Mouse (Mus musculus) adrenal gland, adult 2 months (tissue): ENCODE results near the gene Wfdc2. TPM values are rescaled to one million over a fixed set of nuclear protein-coding genes. Genes with fewer than 3 reads are reported as not detected.

Source experiments
- DNase-seq: peaks from one replicate; pipeline ENCODE4 v3.0.0; 2021
- long read RNA-seq: library from polyadenylated mRNA; stranded (forward); transcript quantifications from one replicate; pipeline ENCODE4 v2.0.0, GENCODE M21; 2021
- polyA plus RNA-seq: library from polyadenylated mRNA; depleted of rRNA; stranded (reverse); fragments of >200 nt; gene quantifications from 2 replicates; pipeline ENCODE4 v1.2.3, GENCODE M21; 2012; rRNA removed
- total RNA-seq, 2 experiments: library from RNA; stranded (reverse); gene quantifications; 2 replicates each; pipeline ENCODE4 v1.2.3; 2021

The Wfdc2 gene
- total RNA-seq (not detected), polyA plus RNA-seq (0.51 and 0.73 TPM in 2 replicates)
- long read RNA-seq, result 0 reads

DNA sequence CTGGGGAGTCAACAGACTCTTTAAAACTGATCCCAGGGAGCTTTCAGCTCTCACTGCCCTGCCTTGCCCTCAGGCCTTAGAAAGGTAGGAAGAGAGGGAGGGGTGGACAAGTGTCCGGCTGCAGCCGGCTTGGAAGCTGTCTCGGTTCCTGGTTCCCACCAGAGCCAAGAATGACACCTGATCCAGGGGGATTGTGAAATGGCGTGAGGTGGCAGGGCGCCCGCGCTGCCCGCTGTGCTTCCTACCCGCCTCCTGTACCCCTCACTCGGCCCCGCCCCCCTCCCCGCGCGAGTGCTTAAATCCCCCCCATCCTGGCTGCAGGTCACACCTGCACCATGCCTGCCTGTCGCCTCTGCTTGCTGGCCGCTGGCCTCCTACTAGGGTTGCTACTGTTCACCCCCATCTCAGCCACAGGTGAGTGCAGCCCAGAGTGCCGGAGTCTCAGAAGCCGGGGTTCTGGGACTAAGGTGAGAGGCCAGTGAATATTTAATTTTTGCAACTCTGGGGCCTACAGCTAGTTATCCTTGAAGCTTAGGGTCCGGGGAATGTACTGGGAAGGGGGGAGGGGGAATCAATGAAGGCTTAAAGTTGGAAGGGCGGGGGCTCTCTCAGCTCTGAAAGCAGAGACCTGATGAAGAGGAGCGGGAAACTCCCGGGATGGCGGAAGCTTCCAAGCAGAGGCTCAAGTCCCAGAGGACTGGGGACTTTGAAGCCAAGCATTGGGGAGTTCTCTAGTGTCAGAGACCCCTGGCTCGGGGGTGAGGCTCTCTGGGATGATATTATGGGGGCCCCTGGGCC lies at the start of gene Wfdc2:
Wfdc2 (plus strand) TSS at position 23 of the 798 bp plus-strand sequence.
- no peak for DNase-seq

DNA sequence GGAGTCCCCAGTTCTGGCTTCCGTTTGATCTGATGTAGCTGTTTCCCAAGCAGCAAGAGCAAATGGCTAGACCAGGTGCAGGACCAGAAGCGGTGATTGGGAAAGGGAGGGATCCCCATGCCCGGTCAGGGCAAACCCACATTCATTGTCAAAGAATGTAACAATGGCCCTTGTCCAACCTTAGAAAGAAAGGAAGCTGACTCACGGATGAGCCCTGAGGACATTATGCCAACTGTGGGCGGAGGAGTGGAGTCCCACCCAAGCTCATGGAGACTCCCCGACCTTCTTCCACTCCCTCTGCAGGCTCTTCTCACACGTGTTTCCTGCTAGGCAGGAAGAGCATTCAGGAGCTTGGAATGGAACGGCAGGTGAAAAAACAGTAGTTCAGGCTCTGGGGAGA lies 48.8 kb upstream of the Wfdc2 start:
- DNase-seq, result peak; percentile 81

DNA sequence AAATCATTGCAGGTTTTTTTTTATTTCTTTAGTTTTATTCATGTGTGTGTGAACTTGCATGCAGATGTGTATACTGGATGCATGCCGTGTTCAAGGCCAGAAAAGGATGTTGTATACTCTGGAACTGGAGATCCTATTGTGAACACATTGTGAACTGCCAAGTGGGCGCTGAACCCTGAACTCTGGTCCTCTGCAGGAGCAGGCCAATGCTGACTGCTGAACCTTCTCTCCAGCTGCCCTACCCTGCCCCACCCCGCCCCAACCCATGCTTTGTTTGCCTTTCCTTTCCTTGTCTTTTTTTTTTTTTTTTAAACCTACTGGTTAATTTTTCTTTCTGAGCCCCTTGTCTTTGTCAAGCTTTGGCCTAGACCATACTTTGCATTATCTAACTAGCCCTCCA lies 47.3 kb upstream of the Wfdc2 start:
- DNase-seq, result no peak

DNA sequence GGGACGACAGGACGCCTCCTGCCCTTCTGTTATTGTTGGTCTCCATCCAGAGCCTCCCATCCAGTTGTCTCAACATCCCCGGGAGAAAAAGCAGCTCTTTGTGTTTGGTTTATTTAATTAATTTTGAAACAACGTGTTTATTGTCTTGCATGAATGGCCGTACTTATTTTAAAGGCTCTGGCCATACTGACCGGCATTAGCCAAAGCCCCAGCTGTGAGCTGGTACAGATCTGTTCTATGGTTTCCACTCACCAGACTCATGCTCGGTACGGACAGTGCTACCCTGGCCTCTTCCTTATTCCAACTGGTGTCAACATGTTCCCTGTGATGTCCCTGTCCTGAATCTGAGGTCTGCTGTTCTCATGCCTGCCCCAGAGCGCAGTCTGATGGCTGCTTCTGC lies 46.3 kb upstream of the Wfdc2 start:
- no peak for DNase-seq

DNA sequence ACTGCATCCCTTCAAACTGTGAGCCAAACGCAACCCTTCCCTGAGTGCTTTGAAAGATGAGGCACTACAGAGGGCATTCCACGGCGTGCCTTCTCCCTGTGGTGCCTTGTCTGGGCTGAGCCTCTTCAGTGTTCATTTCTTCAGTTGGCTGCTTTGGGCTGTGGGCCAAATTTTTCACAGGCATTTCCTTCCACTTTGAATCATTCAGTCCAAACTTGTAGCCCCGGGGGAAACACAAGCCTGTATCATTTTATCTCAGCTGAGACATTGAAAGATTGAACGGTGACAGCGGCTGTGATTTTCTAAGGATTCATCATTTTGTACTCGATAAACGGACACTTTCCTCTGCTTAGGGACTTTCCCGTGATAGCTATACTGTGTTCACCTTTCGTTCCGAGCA lies 45.6 kb upstream of the Wfdc2 start:
- no peak for DNase-seq

DNA sequence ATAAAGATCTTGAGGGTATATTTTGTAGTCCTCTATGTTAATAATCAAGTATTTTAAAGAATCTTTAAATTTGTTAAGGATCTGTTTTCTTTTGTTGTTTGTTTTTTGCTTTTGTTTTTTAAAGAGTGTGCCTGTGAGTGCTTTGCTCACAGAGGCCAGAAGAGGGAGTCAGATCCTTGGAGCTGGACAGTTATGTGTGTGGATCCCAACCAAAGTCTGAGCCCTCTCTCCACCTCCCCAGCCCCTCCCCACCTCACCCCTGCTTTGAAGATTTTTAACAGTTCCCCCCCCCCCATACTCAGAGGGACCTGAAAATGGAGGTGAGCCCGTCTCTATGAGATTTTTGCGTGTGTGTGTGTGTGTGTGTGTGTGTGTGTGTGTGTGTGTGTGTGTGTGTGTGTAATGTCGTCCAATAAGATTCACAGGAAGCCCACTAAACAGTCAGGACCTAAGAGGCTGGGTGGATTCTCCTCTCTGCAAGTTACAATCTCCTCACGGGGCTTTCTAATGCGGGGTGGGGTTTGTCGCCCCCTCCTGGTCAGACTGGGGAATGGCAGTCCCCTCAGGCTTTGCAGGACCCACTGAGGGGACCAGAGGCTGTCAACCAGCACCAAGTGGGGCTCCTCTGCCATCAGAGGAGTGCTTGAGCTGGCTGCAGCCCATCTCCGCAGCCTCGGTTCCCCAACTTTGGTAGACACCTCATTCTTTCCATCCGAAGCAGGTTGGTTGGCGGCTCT lies 44.6 kb upstream of the Wfdc2 start:
- DNase-seq, result peak; percentile 69

DNA sequence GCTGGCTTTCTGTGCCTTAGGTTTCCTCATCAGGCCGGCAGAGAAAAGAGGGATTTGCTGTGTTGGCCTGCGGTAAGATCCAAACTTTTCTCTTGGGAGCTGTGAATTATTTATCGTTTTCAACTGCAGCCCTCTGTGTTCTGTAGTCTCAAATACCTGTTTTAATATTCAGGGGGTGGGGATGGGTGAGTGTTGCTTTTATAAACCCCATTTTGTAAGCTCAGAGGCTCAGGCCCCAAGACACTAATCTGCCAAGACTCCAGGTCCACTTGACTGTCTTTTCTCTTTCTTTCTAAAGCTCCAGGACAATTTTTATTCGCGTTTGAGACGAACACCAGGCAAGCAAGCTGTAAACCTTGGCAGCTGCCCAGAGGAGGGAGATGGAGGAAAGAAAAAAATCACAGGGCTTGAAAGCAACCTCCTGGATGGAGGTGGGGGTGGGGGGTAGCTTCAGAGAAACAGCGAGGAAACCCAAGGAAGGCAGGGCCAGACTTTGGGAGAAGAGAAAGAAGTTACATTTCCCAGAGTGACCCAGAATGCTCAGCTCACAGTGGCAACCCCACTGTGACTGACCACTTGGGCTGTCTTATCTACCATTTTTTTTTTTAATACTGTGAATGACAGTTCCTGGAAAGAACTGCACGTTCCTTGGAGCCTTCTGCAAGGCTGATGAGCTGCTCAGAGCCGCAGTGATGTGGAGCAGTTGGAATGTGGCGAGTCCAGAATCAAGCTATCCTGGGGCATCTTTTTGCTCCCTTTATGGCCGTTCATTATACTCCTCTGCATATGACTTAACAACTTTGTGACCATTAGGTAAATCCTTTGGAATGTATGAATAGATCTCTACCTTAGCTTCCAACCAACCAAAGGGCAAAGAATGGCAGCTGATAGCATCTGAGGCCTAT lies 43.7 kb upstream of the Wfdc2 start:
- no peak for DNase-seq

DNA sequence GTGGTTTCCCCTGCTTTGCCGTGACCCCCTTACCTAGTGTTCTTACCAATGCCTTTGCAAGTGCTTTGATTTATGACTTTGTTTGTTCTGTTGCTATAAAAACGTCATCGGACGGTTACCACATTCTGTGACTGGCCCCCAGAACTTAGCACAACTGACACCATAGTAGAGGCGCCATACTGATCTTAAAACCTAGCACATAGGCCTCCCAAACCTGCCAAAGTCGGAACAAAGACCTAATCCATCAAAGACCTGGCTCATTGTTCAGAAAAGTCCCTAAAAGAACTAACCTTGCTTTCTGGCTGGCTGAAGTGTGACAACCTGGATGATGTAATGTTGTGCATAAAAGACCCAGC lies 43.1 kb upstream of the Wfdc2 start:
- no peak for DNase-seq

DNA sequence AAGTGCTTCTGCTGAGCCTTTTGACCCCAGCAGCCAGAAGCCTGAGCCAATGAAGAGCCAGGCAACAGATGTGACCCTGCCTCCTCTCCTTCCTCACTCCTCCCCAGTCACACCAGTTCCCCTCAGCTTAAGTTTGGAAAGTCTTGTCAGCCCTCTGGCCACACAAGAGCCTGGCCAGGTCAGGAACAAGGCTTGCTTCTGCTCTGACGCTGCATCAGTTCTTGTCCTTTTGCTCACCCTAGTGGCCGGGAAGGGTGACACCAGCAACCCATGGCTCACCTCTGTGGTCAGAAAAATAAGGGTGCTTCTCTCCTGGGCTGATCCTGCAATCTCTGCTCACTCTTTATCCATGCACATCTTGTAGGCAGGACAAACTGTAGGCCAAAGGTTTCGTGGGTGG lies 41.4 kb upstream of the Wfdc2 start:
- peak; percentile 71 for DNase-seq

DNA sequence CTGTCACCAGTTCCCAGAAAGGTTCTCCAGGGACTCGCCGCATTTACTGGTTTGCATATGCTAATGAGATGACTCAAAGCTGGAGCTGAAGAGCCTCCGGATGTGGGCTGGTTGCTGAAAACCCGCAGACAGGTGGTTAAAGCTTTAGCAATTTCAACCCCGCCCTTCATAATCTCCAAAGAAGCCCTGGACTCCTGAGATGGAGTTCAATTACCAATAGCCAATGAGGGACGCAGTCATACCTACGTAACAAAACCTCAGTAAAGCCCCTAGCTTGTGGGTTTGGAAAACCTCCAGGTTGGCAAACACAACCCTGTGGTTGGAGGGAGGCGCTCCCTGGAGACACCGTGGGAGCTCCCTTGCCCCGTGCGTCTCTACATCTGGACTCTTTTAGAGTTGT lies 40.4 kb upstream of the Wfdc2 start:
- DNase-seq, result no peak

DNA sequence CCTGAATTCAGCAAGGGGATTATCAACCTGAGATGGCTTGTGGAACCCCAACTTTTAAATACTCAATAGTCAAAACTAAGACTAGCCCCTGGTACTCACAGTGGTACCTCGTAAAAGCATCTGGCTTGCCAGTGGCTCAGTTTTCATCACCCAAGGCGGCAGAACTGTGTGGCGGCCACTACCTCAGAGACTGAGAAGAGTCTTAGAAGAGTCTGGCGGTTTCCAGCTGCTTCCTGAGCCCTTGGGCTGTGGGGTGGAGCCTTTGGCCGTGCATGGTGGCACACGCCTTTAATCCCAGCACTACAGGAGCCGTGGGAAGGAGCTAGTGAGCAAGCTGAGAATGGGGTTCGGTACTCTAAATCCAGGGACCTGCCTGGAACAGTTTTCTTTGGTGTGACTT lies 39.9 kb upstream of the Wfdc2 start:
- DNase-seq, result no peak

DNA sequence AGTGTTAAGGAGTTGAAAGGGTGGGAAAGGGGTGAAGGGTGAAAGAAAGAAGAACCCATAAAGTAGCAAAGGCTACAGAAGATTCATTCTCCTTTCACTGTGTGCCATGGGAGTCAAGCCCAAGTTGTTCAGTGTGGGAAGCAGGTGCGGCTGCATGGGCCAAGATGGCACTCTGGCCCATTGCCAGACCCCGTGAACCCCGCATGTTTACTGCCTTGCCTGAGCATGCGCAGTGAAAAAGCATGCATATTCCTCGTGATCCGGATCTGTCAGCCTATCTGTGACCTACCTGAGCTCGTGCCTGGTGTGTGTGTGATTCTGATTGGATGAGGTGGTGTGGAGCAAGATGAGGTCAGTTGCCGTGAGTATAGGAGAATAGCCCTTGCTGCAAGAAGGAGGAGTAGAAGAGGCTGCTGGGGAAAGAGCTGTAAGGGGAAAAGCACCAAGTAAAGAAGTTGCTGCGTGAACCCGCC lies 38.9 kb upstream of the Wfdc2 start:
- DNase-seq, result no peak

DNA sequence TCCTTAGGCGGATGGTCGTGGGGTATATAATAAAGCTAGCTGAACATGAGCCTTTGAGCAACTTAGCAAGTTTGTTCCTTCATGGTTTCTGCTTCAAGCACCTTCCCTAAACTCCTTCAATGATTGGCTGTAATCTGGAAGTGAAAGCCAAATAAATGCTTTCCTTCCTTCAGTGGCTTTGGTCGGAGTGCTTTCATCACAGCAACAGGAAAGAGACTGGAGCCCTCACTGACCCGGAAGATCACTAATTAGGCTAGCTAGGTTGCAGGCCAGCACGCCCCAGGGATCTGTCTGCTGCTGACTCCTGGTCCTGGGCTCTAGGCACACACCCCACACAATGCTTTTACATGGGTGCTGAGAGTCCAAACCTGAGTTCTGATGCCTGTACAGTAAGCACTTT lies 33.7 kb upstream of the Wfdc2 start:
- no peak for DNase-seq

DNA sequence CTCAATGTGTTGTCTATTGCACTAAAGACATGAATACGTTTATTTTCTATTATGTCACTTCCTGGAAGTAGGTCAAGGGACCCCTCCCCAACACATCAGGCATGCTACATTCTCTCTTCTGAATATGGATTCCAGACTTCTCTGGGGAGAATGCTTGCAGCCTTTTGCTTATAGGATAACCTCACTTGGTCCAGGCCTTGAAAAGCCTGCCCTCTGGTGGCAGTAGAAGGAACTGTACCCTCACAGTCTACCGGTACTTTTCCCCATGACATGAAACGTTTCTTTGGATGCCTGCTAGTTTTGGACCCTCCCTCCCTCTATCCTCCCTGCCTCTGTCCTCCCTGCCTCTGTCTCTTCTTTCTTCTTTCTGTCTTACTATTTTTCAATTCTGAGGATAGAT lies 31.0 kb upstream of the Wfdc2 start:
- peak; percentile 57 for DNase-seq

DNA sequence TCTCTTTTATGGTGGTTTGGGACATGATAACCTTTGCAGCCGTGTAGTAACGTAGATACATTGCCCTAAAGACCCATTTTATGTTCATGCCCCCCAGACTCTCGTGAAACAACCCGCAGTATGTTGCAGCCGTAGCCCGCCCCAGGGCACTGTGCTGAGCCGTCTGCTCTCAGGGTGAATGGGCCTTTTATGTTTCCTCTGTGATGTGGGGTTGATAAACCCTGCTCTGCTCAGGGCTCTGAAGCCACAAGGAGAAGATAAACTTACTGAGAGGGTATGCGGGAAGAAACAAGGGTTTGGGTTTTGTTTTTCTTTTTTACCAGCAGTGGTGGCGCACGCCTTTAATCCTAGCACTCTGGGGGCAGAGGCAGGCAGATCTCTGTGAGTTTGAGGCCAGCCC lies 27.9 kb upstream of the Wfdc2 start:
- no peak for DNase-seq

DNA sequence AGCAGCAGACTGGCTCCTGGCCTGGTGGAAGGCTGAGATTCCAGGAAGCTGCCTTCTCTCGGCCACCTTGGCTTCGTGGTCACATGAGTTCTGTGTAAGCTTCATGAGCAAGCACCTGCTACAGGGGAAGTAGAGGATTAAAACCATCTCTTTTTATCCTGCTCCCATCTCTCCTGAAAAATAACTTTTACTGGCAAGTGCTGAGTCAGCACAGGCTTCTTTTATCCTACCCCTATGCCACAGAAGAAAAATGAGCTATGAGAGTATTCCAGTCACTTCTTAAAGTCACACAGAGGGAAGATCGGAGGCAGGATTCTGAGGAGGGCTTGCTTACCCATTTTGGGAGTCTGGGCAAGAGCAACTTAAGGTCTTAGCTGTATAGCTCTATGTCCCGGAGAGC lies 25.2 kb upstream of the Wfdc2 start:
- no peak for DNase-seq

DNA sequence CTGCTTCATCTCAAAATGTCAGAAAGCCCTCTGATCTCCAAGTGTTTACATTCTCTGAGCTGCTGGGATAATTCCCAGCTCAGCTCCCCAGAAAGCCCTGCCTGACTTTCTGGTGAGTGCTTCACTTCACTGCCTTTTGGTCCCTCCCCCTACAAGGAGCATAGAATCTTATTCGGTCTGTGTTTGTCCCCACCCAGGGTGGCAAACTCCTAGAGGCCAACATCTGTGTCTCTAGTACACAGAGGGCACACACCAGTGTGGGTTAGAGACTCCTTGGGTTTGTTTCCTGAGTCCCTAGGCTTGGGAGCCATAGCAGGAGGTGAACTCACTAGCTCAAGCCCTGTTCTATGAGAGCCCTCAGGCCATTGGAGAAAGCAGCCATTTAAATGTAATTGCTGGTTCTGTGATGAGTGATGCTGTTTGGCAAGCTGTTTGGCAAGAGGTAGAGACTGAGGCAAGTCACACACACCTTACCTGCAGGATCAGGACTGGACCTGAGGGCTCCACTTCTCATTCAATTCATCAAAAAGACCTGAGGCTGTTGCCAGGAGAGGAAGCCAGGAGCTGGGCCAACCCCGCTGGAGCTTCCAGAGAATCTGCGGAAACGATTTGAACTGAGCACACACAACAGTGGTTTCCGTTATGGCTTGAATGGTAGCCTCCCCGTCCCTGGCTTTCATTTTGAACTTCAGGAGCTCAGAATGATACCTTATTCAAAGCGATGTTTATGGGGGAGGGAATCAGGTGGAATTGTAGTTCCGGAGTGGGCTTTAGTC lies 21.4 kb upstream of the Wfdc2 start:
- no peak for DNase-seq

DNA sequence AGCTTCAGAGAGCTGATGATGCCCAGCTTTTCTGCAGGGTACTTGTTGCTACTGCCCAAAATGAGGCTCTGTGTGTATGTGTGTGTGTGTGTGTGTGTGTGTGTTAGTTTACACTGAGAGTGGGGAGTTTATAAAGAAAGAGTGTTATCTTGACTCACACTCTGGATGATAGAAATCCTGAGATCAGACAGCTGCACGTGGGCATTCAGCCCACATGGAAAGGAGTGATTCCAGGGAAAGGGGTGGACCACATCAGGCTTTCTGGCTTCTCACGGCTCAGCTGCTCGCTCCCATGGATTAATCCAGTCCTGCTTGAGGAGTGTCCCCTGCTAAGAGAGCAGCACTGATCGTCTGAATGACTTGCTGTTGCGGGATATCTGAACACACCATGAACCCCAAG lies 20.1 kb upstream of the Wfdc2 start:
- no peak for DNase-seq

DNA sequence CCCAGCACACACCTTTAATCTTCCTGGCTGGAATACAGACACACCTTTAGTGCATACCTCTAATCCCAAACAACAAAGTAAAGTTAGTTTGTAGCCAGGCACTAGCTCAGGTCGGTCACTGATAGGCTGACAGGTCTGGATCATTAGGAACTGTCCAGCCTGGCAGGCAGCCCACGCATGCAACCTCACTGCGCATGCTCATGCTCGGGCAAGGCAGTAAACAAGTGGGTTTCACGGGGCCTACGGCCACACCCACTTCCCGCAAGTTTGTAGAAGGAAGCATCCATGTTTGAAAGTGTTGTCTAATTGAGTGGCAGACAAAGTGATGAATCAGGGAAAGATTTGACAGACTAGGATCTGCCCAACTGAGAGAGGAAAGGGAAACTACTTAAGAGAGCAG lies 19.6 kb upstream of the Wfdc2 start:
- DNase-seq, result no peak

DNA sequence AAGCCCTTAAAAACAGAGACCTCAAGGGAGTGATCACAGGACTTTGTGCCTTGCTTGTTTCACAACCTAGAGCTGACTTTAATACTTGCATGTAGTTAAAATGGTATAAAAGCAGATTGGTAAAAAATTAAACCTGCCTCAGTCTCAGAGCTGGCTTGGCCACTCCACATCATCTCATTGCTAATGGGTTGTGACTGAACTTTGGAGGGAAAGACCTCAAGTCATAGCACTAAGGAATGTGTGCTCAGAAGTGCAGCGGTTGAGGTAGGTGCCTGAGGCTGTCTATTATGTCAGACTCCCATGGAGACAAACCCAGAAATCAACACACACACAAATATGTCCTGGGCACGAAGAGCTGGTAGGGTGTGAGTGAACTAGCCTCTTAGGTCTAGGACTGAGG lies 18.5 kb upstream of the Wfdc2 start:
- DNase-seq, result no peak

DNA sequence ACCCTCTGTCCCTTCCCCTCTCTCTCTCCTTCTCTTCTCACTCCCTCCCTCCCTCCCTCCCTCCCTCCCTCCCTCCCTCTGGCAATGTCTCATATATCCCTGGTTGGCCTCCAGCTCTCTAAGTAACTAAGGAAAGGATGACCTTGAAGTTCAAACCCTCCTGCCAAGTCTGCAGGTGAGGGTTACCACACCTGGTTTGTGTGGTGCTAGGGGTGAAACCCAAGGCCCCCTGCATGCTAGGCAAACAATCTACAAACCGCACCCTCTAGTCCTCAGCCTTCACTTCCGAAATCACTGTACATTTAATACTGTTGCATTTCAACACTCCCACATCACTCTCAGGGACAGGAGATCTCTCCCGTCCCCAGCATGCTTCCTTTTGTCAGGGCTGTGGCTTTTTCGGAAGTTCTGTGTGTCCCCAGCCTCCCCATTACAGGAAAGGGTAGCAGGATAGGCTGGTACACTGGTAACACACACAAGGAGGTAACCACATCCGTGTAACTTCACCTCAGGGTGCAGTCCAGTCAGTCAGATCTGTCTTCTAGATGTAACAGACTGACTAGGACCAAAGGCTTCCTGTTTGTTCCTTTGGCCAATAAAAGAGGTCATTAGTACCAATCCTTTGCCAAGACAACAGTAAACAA lies 17.6 kb upstream of the Wfdc2 start:
- no peak for DNase-seq
